8 mouse cellular contexts compared by ENCODE assay signal in genomic region chr5:121811485-121811931, GRCm38 (mm10). TPM values are rescaled to one million over a fixed set of nuclear protein-coding genes. Genes with fewer than 3 reads are reported as not detected.
DNase-seq lines count a peak whose midpoint lies in the region; ATAC-seq lines count a peak whose summit lies in the region.
"Had no signal": no experiment of that assay in that cellular context is flagged by ENCODE, and none has a peak within 500 bp of the region (broad histone marks: within the 10 kb centered on the region; RNA-seq: fewer than 3 reads in every experiment).

No protein-coding gene starts in this region.

- H3K4me1 ChIP-seq in kidney, embryonic 15.5 days = peaks cover 11% of the 10 kb centered on the region; the same call in 1 of the 2 replicates
- H3K4me1 ChIP-seq in limb, embryonic 15.5 days = 0 out of 2 replicates have a peak, but pooled peaks cover 23% of the 10 kb centered on the region

- no peak overlapping the region for H3K4me2 ChIP-seq in kidney, embryonic 15.5 days
- no peak overlapping the region for H3K4me2 ChIP-seq in limb, embryonic 15.5 days

- H3K27me3 ChIP-seq in kidney, embryonic 15.5 days = no peaks in the 10 kb centered on the region
- H3K27me3 ChIP-seq in limb, embryonic 15.5 days = no peaks in the 10 kb centered on the region

- peaks cover 90% of the 10 kb centered on the region for H3K36me3 ChIP-seq in kidney, embryonic 15.5 days
- H3K36me3 ChIP-seq in limb, embryonic 15.5 days = peaks cover 71% of the 10 kb centered on the region

- peak overlapping the region; percentile 60; the same call in 1 of the 2 replicates for H3K27ac ChIP-seq in kidney, embryonic 15.5 days
- H3K27ac ChIP-seq in limb, embryonic 15.5 days = peak overlapping the region; percentile 17; the same call in 1 of the 2 replicates
- H3K27ac ChIP-seq: heart, embryonic 10.5 days had no signal

- no peak for ATAC-seq in kidney, embryonic 15.5 days (replicated peaks; ENCODE audit: low FRiP score)
- ATAC-seq in CD4-positive, CD25-positive, alpha-beta regulatory T cell, adult 4 months = peak; percentile 40
- no peak for ATAC-seq in limb, embryonic 15.5 days (ENCODE audit: insufficient number of reproducible peaks, low FRiP score, low TSS enrichment, low read depth)
- ATAC-seq in erythroid progenitor cell, adult 5-6 weeks (replicated peaks; ENCODE audit: low FRiP score, poor library complexity, severe bottlenecking) = no peak

- DNase-seq in kidney, adult 8-10 months = no peak
- peak; percentile 82 for DNase-seq in brain, adult 2 months (ENCODE audit: low read depth, low spot score)
- DNase-seq in frontal cortex, postnatal 36 days (ENCODE audit: low spot score in 2 of 2) = no peak

- 80% methylated on average over 5 of the region's 5 CpGs for WGBS in kidney, embryonic 15.5 days
- 90% methylated on average over 5 of the region's 5 CpGs for WGBS in limb, embryonic 15.5 days

- no peaks in the 10 kb centered on the region for H3K9me3 ChIP-seq in kidney, embryonic 15.5 days (replicated peaks)
- no peaks in the 10 kb centered on the region for H3K9me3 ChIP-seq in limb, embryonic 15.5 days
- H3K9me3 ChIP-seq: heart, embryonic 10.5 days had no signal

- no peak overlapping the region for H3K9ac ChIP-seq in kidney, embryonic 15.5 days
- H3K9ac ChIP-seq in limb, embryonic 15.5 days = no peak overlapping the region

- no peak overlapping the region for H3K4me3 ChIP-seq in kidney, embryonic 15.5 days (replicated peaks)
- no peak overlapping the region for H3K4me3 ChIP-seq in limb, embryonic 15.5 days
- H3K4me3 ChIP-seq: heart, embryonic 10.5 days had no signal

RNA-seq across cellular contexts. Expression of gene Sh2b3, which starts 25.9 kb away (rescaled TPM):
- 18.6 and 19.4 TPM in 2 replicates for polyA plus RNA-seq in kidney, embryonic 15.5 days (2015; fragmentation: Nextera tagmentation; extraction: Ambion mirVana)
- polyA plus RNA-seq in CD4-positive, CD25-positive, alpha-beta regulatory T cell, adult 4 months (2017; shearing (Covaris generic)) = 10 to 100 TPM; 10.2 to 12.1 TPM
- 13.1 and 14.8 TPM in 2 replicates for polyA plus RNA-seq in limb, embryonic 15.5 days (2015; fragmentation: Nextera tagmentation; extraction: Ambion mirVana)
- total RNA-seq in erythroid progenitor cell, adult 5-6 weeks (2015; ENCODE audit: low replicate concordance) = 12.2 and 14.1 TPM in 2 replicates
- 4.4 and 4.6 TPM in 2 replicates for total RNA-seq in erythroid progenitor cell, adult 5-6 weeks (2017; ENCODE audit: low replicate concordance)

RNA-seq across cellular contexts. Expression of gene Pheta1, which starts 37.3 kb away (rescaled TPM):
- polyA plus RNA-seq in kidney, embryonic 15.5 days (2015; fragmentation: Nextera tagmentation; extraction: Ambion mirVana) = 27.7 and 29.0 TPM in 2 replicates
- under 1 TPM; 0.47 to 0.86 TPM for polyA plus RNA-seq in CD4-positive, CD25-positive, alpha-beta regulatory T cell, adult 4 months (2017; shearing (Covaris generic))
- polyA plus RNA-seq in limb, embryonic 15.5 days (2015; fragmentation: Nextera tagmentation; extraction: Ambion mirVana) = 28.0 and 29.0 TPM in 2 replicates
- not detected in 2 replicates for total RNA-seq in erythroid progenitor cell, adult 5-6 weeks (2015; ENCODE audit: low replicate concordance)
- 0.13 TPM in 1 of 2 replicates, not detected in the other for total RNA-seq in erythroid progenitor cell, adult 5-6 weeks (2017; ENCODE audit: low replicate concordance)

Comparison
In these comparisons a context has a peak if more than half of its experiments do, and no peak if none do; other contexts are left out.
1. RNA of gene Pheta1, which starts 37.3 kb away (polyA plus RNA-seq): 27.7 to 29.0 TPM in kidney, embryonic 15.5 days and 28.0 to 29.0 TPM in limb, embryonic 15.5 days; 0.47 to 0.86 TPM in CD4-positive, CD25-positive, alpha-beta regulatory T cell, adult 4 months; every median in the first group is over 10 times any median in the second.